Mouse (Mus musculus) brain, embryonic 14.5 days (tissue): ENCODE data around the gene Mrps21.

Experiments used
- CTCF ChIP-seq: fragments of 200-500 bp; IDR thresholded peaks from 2 replicates; pipeline ENCODE4 v1.5.1; 2012; ENCODE audit warnings: inconsistent platforms, mild to moderate bottlenecking, moderate library complexity, borderline replicate concordance; ENCODE audit not compliant: insufficient read depth, insufficient read length; ENCODE audit errors: extremely low read depth
- POLR2A ChIP-seq: fragments of 200-500 bp; IDR thresholded peaks from 2 replicates; pipeline ENCODE4 v1.6.1; 2012; ENCODE audit warnings: mild to moderate bottlenecking, inconsistent platforms, borderline replicate concordance; ENCODE audit not compliant: poor library complexity, insufficient read depth, insufficient read length, severe bottlenecking; ENCODE audit errors: extremely low read depth

- no peak for TF ChIP-seq CTCF
- TF ChIP-seq POLR2A = peak; percentile 70; the same call in 1 of the 2 replicates
These were observed 51.9 kb downstream of the Mrps21 start for GRCm38 (mm10) chr3:95819351-95819985.
